Mouse (Mus musculus): ENCODE data around the gene Ptprt.

DNA sequence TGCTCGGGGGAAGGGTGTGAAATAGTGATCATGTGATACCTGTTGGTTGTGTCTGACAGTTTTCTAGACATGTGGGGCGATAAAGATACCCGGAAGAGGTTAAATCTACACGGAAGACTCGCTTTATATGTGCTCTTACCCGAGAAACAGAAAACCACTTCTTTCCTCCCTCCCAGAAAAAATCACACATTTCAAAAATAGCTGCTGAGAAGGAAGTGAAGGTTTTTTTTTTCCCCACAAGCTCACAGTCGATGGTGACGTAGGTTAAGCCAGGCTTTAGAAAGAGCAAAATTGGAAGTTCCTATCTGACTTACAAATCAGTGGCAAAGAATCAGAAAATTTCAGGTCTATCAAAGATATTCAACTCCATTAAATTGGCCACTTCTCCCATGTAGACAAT is 965.1 kb downstream of the Ptprt start:
- TF ChIP-seq POLR2A (IDR thresholded peaks at IDR 0.05; ENCODE audit: insufficient read depth, low read depth, low read length) = no peak
- TF ChIP-seq EP300 (IDR thresholded peaks at IDR 0.05; ENCODE audit: insufficient read depth, low read depth, low read length) = no peak
- TF ChIP-seq CTCF (IDR thresholded peaks at IDR 0.05) = no peak

All from heart, adult 2 months (tissue).